Mouse (Mus musculus) embryonic facial prominence, embryonic 12.5 days (tissue): ENCODE results near the gene Ndufs1. TPM values are rescaled to one million over a fixed set of nuclear protein-coding genes. Genes with fewer than 3 reads are reported as not detected.
"Not testable (repeated sequence)": the region's sequence is repeated elsewhere in the genome, so short reads cannot be mapped to it uniquely, and the experiment has no call there.

Experiments used
- ATAC-seq: fragments of 200-750 bp; cut with Nextera tagmentation; 2 replicates; pipeline ENCODE4 v1.8.0; 2017; ENCODE audit not compliant: insufficient number of reproducible peaks, insufficient read depth, low FRiP score, low TSS enrichment
- H3K27ac ChIP-seq: fragments of 300-500 bp; sonication (generic); 2 replicates; pipeline ENCODE4 v1.5.1; 2016; ENCODE audit warnings: mild to moderate bottlenecking
- H3K27me3 ChIP-seq: fragments of 300-500 bp; sonication (generic); 2 replicates; pipeline ENCODE4 v1.6.1; 2016; ENCODE audit warnings: mild to moderate bottlenecking, moderate library complexity
- H3K36me3 ChIP-seq: fragments of 300-500 bp; sonication (generic); 2 replicates; pipeline ENCODE4 v1.6.1; 2016; ENCODE audit warnings: mild to moderate bottlenecking
- H3K4me1 ChIP-seq: fragments of 300-500 bp; sonication (generic); 2 replicates; pipeline ENCODE4 v1.6.1; 2016
- H3K4me2 ChIP-seq: fragments of 300-500 bp; sonication (generic); replicated peaks from 2 replicates; pipeline ENCODE4 v1.6.1; 2016; ENCODE audit warnings: mild to moderate bottlenecking, moderate library complexity
- H3K4me3 ChIP-seq: fragments of 300-500 bp; sonication (generic); 2 replicates; pipeline ENCODE4 v1.5.1; 2016; ENCODE audit warnings: mild to moderate bottlenecking
- H3K9ac ChIP-seq: fragments of 300-500 bp; sonication (generic); 2 replicates; pipeline ENCODE4 v1.6.1; 2016; ENCODE audit warnings: mild to moderate bottlenecking, moderate library complexity
- H3K9me3 ChIP-seq: fragments of 300-500 bp; sonication (generic); 2 replicates; pipeline ENCODE4 v1.6.1; 2016; ENCODE audit warnings: mild to moderate bottlenecking, moderate library complexity
- WGBS: fragments of 180-500 bp; shearing (Covaris S2); methylation state at CpG from one replicate; pipeline ENCODE4 v1.1.7; 2016; 5-methylcytosine and 5-hydroxymethylcytosine counted together
- polyA plus RNA-seq: library from polyadenylated mRNA; unstranded; fragments of >200 nt; fragmentation: Nextera tagmentation; extraction: Ambion mirVana; gene quantifications from 2 replicates; pipeline ENCODE4 v1.2.1, GENCODE M21; 2016

Ndufs1 gene
- polyA plus RNA-seq, 1 experiment from 2014 or later, result 136 TPM

- Histone ChIP-seq H3K9me3 (no peaks in the 10 kb centered on the region), H3K9ac (no peak overlapping the region), H3K27ac (no peak overlapping the region), H3K27me3 (no peaks in the 10 kb centered on the region), H3K4me3 (no peak overlapping the region), H3K4me2 (no peak overlapping the region), H3K4me1 (peaks cover 4% of the 10 kb centered on the region), H3K36me3 (peaks cover 20% of the 10 kb centered on the region)
- 88% methylated on average over 5 of the region's 5 CpGs for WGBS
- no peak for ATAC-seq
Measured at GRCm38 (mm10) chr1:63182212-63182611, 5.6 kb upstream of the Ndufs1 start.

- ATAC-seq, result no peak
- H3K9ac ChIP-seq, result no peak overlapping the region
- peaks cover 20% of the 10 kb centered on the region for H3K36me3 ChIP-seq
- no peaks in the 10 kb centered on the region for H3K27me3 ChIP-seq
- no peaks in the 10 kb centered on the region for H3K9me3 ChIP-seq
- no peak overlapping the region for H3K4me3 ChIP-seq
- peaks cover 4% of the 10 kb centered on the region for H3K4me1 ChIP-seq
- H3K27ac ChIP-seq, result no peak overlapping the region
- WGBS, result 93% methylated on average over 1 of the region's 1 CpGs
- H3K4me2 ChIP-seq, result no peak overlapping the region
Measured at GRCm38 (mm10) chr1:63181480-63181879, 4.8 kb upstream of the Ndufs1 start.

DNA sequence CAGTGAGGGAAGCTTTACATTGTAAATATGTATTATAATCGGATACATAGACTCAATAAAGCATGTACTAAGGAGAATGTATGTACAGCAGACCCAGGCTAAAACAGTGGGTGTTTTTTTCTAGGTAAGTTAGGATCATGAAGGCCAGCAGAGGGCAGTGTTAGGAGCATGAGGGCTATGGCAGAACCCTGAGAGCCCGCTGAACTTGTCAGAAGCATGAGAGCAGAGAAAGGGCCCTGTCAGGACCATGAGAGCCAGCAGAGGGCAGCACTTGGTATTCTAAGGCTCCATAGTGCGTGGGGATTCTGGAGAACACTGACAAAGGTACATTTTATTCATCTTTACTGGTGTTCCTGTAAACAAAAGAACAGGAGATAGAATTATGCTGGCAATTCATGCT, 4.4 kb upstream of the Ndufs1 start:
- peak; percentile 87 for ATAC-seq
- H3K27ac ChIP-seq, result no peak overlapping the region
- no peak overlapping the region for H3K4me2 ChIP-seq
- H3K36me3 ChIP-seq, result peaks cover 20% of the 10 kb centered on the region
- H3K9ac ChIP-seq, result no peak overlapping the region
- no peaks in the 10 kb centered on the region for H3K27me3 ChIP-seq
- WGBS, result 6% methylated on average over 3 of the region's 3 CpGs
- H3K4me3 ChIP-seq, result no peak overlapping the region
- H3K4me1 ChIP-seq, result peaks cover 4% of the 10 kb centered on the region
- no peaks in the 10 kb centered on the region for H3K9me3 ChIP-seq

- not testable (repeated sequence) for H3K9me3 ChIP-seq, H3K4me2 ChIP-seq, H3K27ac ChIP-seq, ATAC-seq, H3K4me1 ChIP-seq, H3K27me3 ChIP-seq, H3K4me3 ChIP-seq, H3K9ac ChIP-seq
- H3K36me3 ChIP-seq, result peaks cover 20% of the 10 kb centered on the region
- 69% methylated on average over 4 of the region's 4 CpGs for WGBS
Measured at GRCm38 (mm10) chr1:63180575-63180974, 3.9 kb upstream of the Ndufs1 start.

DNA sequence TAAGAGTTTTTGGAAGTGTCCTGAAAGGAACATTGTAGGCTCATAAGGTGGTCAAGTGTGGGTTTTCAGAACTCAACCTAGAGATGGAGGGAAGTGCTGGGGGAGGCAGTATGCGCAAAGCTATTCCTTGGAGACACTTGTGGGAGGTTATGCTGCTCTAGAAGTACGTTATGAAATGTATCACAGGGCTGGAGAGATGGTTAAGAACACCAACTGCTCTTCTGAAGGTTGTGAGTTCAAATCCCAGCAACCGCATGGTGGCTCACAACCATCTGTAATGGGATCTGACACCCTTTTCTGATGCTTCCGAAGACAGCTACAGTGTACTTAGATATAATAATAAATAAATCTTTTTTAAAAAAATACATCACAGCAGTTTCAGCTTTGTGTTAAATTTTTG, 3.5 kb upstream of the Ndufs1 start:
- H3K36me3 ChIP-seq, result peaks cover 20% of the 10 kb centered on the region
- 92% methylated on average over 4 of the region's 4 CpGs for WGBS
- H3K27me3 ChIP-seq, result no peaks in the 10 kb centered on the region
- H3K9me3 ChIP-seq, result no peaks in the 10 kb centered on the region
- H3K4me2 ChIP-seq, result no peak overlapping the region
- peaks cover 11% of the 10 kb centered on the region for H3K4me1 ChIP-seq
- no peak overlapping the region for H3K4me3 ChIP-seq
- no peak overlapping the region for H3K9ac ChIP-seq
- no peak for ATAC-seq
- H3K27ac ChIP-seq, result no peak overlapping the region

DNA sequence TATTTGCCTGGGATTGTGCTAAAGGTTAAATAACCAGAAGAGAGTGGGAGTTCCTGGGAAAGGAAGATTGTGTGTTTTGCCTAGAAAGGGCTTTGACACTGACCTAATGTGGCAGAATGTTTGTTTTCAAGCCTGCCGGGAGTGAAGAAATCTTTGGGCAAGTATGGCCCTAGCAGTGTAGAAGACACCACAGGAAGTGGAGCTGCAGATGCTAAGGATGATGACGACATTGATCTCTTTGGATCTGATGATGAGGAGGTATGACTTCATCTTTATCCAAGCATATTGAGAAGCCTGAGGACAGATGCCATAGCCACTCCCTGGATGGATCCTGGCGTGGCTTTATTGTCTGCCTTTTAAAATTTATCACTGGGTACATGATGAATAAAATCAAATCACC, 1.7 kb upstream of the Ndufs1 start:
- peaks cover 15% of the 10 kb centered on the region for H3K4me1 ChIP-seq
- H3K27me3 ChIP-seq, result no peaks in the 10 kb centered on the region
- no peak for ATAC-seq
- H3K4me3 ChIP-seq, result peak overlapping the region; percentile 96; the same call in 1 of the 2 replicates
- 69% methylated on average over 3 of the region's 3 CpGs for WGBS
- H3K4me2 ChIP-seq, result peak overlapping the region; percentile 62
- peak overlapping the region; percentile 85 for H3K9ac ChIP-seq
- no peaks in the 10 kb centered on the region for H3K9me3 ChIP-seq
- no peak overlapping the region for H3K27ac ChIP-seq
- H3K36me3 ChIP-seq, result peaks cover 23% of the 10 kb centered on the region

DNA sequence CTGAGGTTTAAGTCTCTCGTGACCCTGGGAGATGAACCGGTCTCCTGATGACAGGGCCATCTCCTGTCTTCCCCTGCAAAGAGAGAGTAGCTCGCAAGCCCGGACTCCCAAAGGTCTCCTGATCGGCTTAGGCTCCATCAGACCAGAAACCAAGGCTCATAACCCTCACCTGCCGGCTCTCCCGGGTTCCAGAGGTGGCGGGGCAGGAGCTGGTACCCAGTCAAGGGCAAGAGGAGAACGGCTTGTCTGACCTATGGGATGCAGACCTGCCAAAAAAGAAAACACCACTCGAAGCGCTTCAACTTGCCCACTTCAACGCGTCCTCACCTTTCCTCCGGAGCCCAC, 402 bp downstream of the Ndufs1 start:
- Histone ChIP-seq H3K4me1 (peaks cover 15% of the 10 kb centered on the region), H3K9me3 (no peaks in the 10 kb centered on the region), H3K4me3 (peak overlapping the region; percentile 96), H3K9ac (peak overlapping the region; percentile 85), H3K4me2 (peak overlapping the region; percentile 62), H3K36me3 (peaks cover 29% of the 10 kb centered on the region), H3K27me3 (no peaks in the 10 kb centered on the region), H3K27ac (peak overlapping the region; percentile 88)
- WGBS, result under 1% methylated on average over 14 of the region's 14 CpGs
- no peak for ATAC-seq

GRCm38 (mm10) chr1:63175853-63176252, 780 bp downstream of the Ndufs1 start:
- WGBS, result 12% methylated on average over 11 of the region's 11 CpGs

GRCm38 (mm10) chr1:63168638-63169037, 8.0 kb downstream of the Ndufs1 start:
- Histone ChIP-seq H3K9me3 (no peaks in the 10 kb centered on the region), H3K27ac (no peak overlapping the region), H3K4me3 (no peak overlapping the region), H3K9ac (no peak overlapping the region), H3K27me3 (no peaks in the 10 kb centered on the region), H3K36me3 (peaks cover 58% of the 10 kb centered on the region), H3K4me2 (no peak overlapping the region), H3K4me1 (no peaks in the 10 kb centered on the region)
- 87% methylated on average over 2 of the region's 2 CpGs for WGBS
- no peak for ATAC-seq

More at GRCm38 (mm10) chr1:63175853-63176252, 780 bp downstream of the Ndufs1 start:
- Histone ChIP-seq H3K9me3 (no peaks in the 10 kb centered on the region), H3K27ac (peak overlapping the region; percentile 88; the same call in 1 of the 2 replicates), H3K36me3 (peaks cover 33% of the 10 kb centered on the region), H3K4me3 (peak overlapping the region; percentile 96), H3K9ac (peak overlapping the region; percentile 85), H3K4me2 (peak overlapping the region; percentile 62), H3K4me1 (peaks cover 15% of the 10 kb centered on the region), H3K27me3 (no peaks in the 10 kb centered on the region)
- no peak for ATAC-seq

DNA sequence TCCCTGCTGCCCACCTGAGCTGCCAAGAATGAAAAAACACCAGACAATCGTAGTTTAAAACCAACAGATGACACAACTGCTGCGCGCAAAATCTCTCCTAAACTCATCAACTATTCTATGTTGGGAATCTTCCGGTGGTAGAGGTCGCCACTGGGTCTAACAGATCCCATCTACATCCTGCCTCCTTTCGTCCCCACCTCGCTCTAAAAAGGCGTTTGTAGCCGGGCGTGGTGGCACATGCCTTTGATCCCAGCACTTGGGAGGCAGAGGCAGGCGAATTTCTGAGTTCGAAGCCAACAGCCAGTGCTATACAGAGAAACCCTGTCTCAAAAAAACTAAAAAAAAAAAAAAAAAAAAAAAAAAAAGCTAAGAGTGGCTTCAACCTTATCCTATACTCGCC, 36.4 kb downstream of the Ndufs1 start:
- H3K9me3 ChIP-seq, result no peaks in the 10 kb centered on the region

DNA sequence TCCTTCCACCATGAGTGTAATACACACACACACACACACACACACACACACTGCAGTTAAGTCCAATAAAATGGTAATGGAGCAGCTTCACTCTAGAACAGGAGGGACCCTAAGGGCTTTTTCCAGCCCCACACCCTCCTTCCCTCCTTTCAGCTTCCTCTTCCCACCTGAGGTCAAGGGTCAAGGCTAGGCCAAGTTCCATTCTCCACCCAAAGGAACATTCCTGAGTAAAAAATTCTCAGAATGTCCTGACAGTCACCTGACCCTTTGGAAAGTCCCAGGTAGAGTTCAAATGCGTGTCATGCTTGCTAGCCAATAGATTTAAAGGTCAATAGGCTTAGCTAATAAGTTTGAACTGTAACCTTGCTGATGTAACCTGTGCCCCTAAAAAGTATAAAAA, 38.0 kb downstream of the Ndufs1 start:
- H3K27ac ChIP-seq, H3K27me3 ChIP-seq, H3K4me3 ChIP-seq, H3K9ac ChIP-seq, ATAC-seq, H3K9me3 ChIP-seq, H3K4me1 ChIP-seq, H3K4me2 ChIP-seq: not testable (repeated sequence)
- peaks cover 24% of the 10 kb centered on the region for H3K36me3 ChIP-seq
- 85% methylated on average over 1 of the region's 1 CpGs for WGBS

More for the DNA sequence above, 36.4 kb downstream of the Ndufs1 start:
- 96% methylated on average over 13 of the region's 13 CpGs for WGBS
- Histone ChIP-seq H3K27me3 (no peaks in the 10 kb centered on the region), H3K9ac (no peak overlapping the region), H3K4me2 (no peak overlapping the region), H3K4me3 (no peak overlapping the region), H3K36me3 (peaks cover 39% of the 10 kb centered on the region), H3K27ac (no peak overlapping the region), H3K4me1 (no peaks in the 10 kb centered on the region)
- ATAC-seq, result no peak

DNA sequence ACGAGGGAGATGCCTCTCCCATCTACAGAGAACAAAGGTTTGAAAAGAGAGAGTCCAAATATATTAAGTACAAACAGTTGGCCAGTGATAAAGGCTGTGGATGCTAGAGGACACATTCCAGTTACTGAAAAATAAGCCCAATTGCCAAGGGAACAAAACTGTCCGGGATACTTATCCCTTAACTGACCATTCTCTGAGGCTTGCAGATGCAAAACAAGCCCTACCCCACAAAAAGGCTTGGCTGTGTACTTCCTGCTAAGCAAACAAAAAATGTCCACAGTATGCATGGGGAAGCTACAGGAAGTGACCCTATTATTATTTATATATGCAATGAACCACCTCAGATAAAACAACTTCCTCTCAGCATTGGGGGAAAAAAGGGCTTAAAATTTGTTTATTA, 38.7 kb downstream of the Ndufs1 start:
- no peak overlapping the region for H3K9ac ChIP-seq

DNA sequence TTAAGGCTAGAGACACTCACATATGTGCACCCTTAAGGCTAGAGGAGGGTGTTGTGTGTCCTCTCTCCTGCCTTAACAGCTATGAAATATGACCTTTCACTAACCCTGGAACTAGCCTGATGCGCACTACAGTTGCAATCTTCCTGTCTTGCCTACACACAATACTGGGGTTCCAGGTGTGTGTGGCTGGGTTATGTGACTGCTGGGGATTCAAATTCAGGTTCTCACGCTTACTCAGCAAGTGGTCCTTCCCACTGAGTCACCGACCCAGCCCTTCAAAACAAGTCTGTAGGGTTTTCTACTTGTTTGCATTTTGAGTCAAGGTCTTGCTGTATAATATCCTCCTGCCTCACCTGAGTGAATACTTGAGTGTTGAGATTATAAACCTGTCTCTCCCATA, 42.1 kb downstream of the Ndufs1 start:
- H3K4me1 ChIP-seq, result peaks cover 4% of the 10 kb centered on the region; the same call in 1 of the 2 replicates
- H3K4me3 ChIP-seq, result no peak overlapping the region
- H3K36me3 ChIP-seq, result 0 out of 2 replicates have a peak, but pooled peaks cover 5% of the 10 kb centered on the region
- H3K9ac ChIP-seq, result no peak overlapping the region
- 76% methylated on average over 3 of the region's 3 CpGs for WGBS
- ATAC-seq, result no peak
- no peaks in the 10 kb centered on the region for H3K27me3 ChIP-seq
- H3K27ac ChIP-seq, result no peak overlapping the region
- H3K9me3 ChIP-seq, result no peaks in the 10 kb centered on the region
- no peak overlapping the region for H3K4me2 ChIP-seq

More for the DNA sequence above, 38.7 kb downstream of the Ndufs1 start:
- Histone ChIP-seq H3K36me3 (peaks cover 20% of the 10 kb centered on the region), H3K27ac (no peak overlapping the region), H3K4me2 (no peak overlapping the region), H3K4me1 (no peaks in the 10 kb centered on the region), H3K27me3 (no peaks in the 10 kb centered on the region), H3K4me3 (no peak overlapping the region), H3K9me3 (no peaks in the 10 kb centered on the region)
- ATAC-seq, result no peak
- 86% methylated on average over 2 of the region's 2 CpGs for WGBS
